Mouse (Mus musculus) c-Kit-positive CD71-negative TER-119-negative erythroid progenitor cells, embryonic 14.5 days (primary cell): ENCODE data around the gene Atad2b.

Experiments
- DNase-seq: peaks from one replicate; pipeline ENCODE4 v3.0.0-alpha.2; 2013; ENCODE audit warnings: low read depth

The Atad2b gene

GRCm38 (mm10) chr12:5084714-5085113 is 167.6 kb downstream of the Atad2b start:
- DNase-seq: no peak

GRCm38 (mm10) chr12:5087787-5088519 is 170.8 kb downstream of the Atad2b start:
- no peak for DNase-seq

- DNase-seq: no peak
These were observed 171.5 kb downstream of the Atad2b start for GRCm38 (mm10) chr12:5088639-5089038.
